Mouse (Mus musculus) heart, embryonic 16.5 days (tissue): ENCODE results near the gene Id1. TPM values are rescaled to one million over a fixed set of nuclear protein-coding genes. Genes with fewer than 3 reads are reported as not detected.

Experiments
- ATAC-seq: fragments of 200-750 bp; cut with Nextera tagmentation; replicated peaks from 2 replicates; pipeline ENCODE4 v1.8.0; 2017; ENCODE audit warnings: moderate number of reproducible peaks; ENCODE audit not compliant: insufficient read depth, low FRiP score; ENCODE audit errors: extremely low read depth
- H3K27ac ChIP-seq: fragments of 300-500 bp; sonication (generic); 2 replicates; pipeline ENCODE4 v1.5.1; 2014; ENCODE audit warnings: mild to moderate bottlenecking, low read length, control low read depth, moderate library complexity
- H3K27me3 ChIP-seq: fragments of 300-500 bp; sonication (generic); 2 replicates; pipeline ENCODE4 v1.6.1; 2014; ENCODE audit warnings: low read length, mixed read lengths; ENCODE audit not compliant: control insufficient read depth, insufficient read depth
- H3K36me3 ChIP-seq: fragments of 300-500 bp; sonication (generic); 2 replicates; pipeline ENCODE4 v1.6.1; 2014; ENCODE audit not compliant: control insufficient read depth, insufficient read depth
- H3K4me1 ChIP-seq: fragments of 300-500 bp; sonication (generic); 2 replicates; pipeline ENCODE4 v1.6.1; 2014; ENCODE audit warnings: low read length, mixed read lengths; ENCODE audit not compliant: control insufficient read depth, insufficient read depth
- H3K4me2 ChIP-seq: fragments of 300-500 bp; sonication (generic); 2 replicates; pipeline ENCODE4 v1.6.1; 2014; ENCODE audit warnings: low read depth, mild to moderate bottlenecking, control low read depth, low read length
- H3K4me3 ChIP-seq: fragments of 300-500 bp; sonication (generic); 2 replicates; pipeline ENCODE4 v1.5.1; 2014; ENCODE audit warnings: mild to moderate bottlenecking, control low read depth, low read length
- H3K9ac ChIP-seq: fragments of 300-500 bp; sonication (generic); 2 replicates; pipeline ENCODE4 v1.6.1; 2014; ENCODE audit warnings: low read length, control low read depth
- H3K9me3 ChIP-seq: fragments of 300-500 bp; sonication (generic); replicated peaks from 2 replicates; pipeline ENCODE4 v1.6.1; 2016; ENCODE audit warnings: low read length; ENCODE audit not compliant: control insufficient read depth
- WGBS: fragments of 180-500 bp; shearing (Covaris S2); extraction: QIAGEN DNeasy Blood & Tissue Kit; methylation state at CpG from one replicate; pipeline ENCODE4 v1.1.7; 2014; 5-methylcytosine and 5-hydroxymethylcytosine counted together
- polyA plus RNA-seq: library from polyadenylated mRNA; unstranded; fragments of >200 nt; fragmentation: Nextera tagmentation; extraction: Ambion mirVana; gene quantifications from 2 replicates; pipeline ENCODE4 v1.2.1, GENCODE M21; 2015

The Id1 gene
- polyA plus RNA-seq, 1 experiment from 2014 or later = 56.3 TPM

DNA sequence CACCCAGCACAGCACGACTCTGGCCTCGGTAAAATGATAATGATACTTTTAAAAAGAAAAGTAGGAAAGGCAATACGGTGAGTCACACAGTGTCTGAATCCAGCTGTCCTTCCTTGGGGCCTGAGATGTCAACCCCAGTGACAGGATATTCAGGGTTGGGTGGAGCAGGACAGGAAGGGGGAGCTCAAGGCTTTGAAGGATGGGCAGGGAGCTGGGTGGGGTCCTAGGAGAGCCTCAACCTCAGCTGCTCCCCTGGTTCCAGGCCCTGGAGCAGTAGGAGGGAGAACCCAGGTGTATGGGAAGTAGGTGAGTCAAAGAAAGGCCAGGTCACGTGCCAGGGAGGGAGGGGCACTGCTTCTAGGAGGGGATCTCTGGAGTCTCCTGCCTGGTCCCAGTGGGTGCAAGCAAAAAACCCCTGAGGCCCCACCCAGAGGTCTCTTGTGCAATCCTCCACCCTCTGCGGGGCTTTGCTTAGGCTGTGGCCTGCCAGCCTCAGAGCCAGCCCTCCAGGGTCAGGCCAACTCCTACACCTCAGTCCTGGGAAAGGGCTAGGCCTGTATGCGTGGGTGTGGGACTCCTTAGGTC lies 9.2 kb upstream of the Id1 start:
- 52% methylated on average over 6 of the region's 6 CpGs for WGBS
- Histone ChIP-seq H3K36me3 (no peaks in the 10 kb centered on the region), H3K4me1 (peaks cover 36% of the 10 kb centered on the region), H3K27ac (peak overlapping the region; percentile 85), H3K9ac (peak overlapping the region; percentile 24; the same call in 1 of the 2 replicates), H3K4me3 (no peak overlapping the region), H3K9me3 (no peaks in the 10 kb centered on the region), H3K4me2 (no peak overlapping the region), H3K27me3 (no peaks in the 10 kb centered on the region)
- ATAC-seq = no peak

GRCm38 (mm10) chr2:152727795-152728510 lies 8.1 kb upstream of the Id1 start:
- Histone ChIP-seq H3K36me3 (no peaks in the 10 kb centered on the region), H3K4me1 (peaks cover 36% of the 10 kb centered on the region), H3K27me3 (no peaks in the 10 kb centered on the region), H3K27ac (peak overlapping the region; percentile 85), H3K9me3 (no peaks in the 10 kb centered on the region), H3K9ac (peak overlapping the region; percentile 6; the same call in 1 of the 2 replicates), H3K4me3 (no peak overlapping the region), H3K4me2 (no peak overlapping the region)
- 78% methylated on average over 14 of the region's 14 CpGs for WGBS
- ATAC-seq = 0 out of 2 replicates have a peak, but pooled peaks have one; percentile 14

DNA sequence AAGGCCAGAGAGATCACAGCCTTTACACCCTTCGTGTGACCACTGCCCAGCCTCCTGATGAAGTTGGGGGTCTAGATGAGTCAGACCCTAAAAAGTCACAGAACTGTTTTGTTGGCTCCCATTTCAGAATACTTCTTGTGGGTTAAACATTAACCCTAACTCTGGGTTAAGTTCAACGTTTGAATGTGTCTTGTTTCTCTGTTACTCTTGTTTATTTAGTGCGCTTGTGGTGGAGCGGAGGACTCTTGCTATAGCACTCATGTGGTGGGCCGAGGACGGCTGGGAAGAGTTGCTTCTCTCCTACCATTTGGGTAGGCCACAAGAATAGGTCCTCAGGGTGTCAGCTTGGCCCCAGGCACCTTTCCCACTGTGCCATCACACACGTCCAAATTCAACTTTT lies 7.5 kb upstream of the Id1 start:
- no peaks in the 10 kb centered on the region for H3K36me3 ChIP-seq
- H3K9me3 ChIP-seq = no peaks in the 10 kb centered on the region
- H3K27ac ChIP-seq = peak overlapping the region; percentile 85
- no peak overlapping the region for H3K4me3 ChIP-seq
- peaks cover 35% of the 10 kb centered on the region for H3K4me1 ChIP-seq
- H3K4me2 ChIP-seq = no peak overlapping the region
- no peaks in the 10 kb centered on the region for H3K27me3 ChIP-seq
- H3K9ac ChIP-seq = no peak overlapping the region
- WGBS = 79% methylated on average over 7 of the region's 7 CpGs
- no peak for ATAC-seq

- Histone ChIP-seq H3K4me1 (peaks cover 30% of the 10 kb centered on the region), H3K4me3 (no peak overlapping the region), H3K4me2 (peak overlapping the region; percentile 17), H3K27me3 (no peaks in the 10 kb centered on the region), H3K9me3 (no peaks in the 10 kb centered on the region), H3K36me3 (no peaks in the 10 kb centered on the region), H3K27ac (peak overlapping the region; percentile 85), H3K9ac (peak overlapping the region; percentile 49; the same call in 1 of the 2 replicates)
- no peak; the same call in 1 of the 2 replicates for ATAC-seq
- 42% methylated on average over 8 of the region's 8 CpGs for WGBS
These were observed 6.9 kb upstream of the Id1 start for GRCm38 (mm10) chr2:152729013-152729635.

- Histone ChIP-seq H3K4me1 (peaks cover 30% of the 10 kb centered on the region), H3K27ac (peak overlapping the region; percentile 85), H3K36me3 (no peaks in the 10 kb centered on the region), H3K27me3 (no peaks in the 10 kb centered on the region), H3K9ac (peak overlapping the region; percentile 49; the same call in 1 of the 2 replicates), H3K4me3 (no peak overlapping the region), H3K4me2 (peak overlapping the region; percentile 17), H3K9me3 (no peaks in the 10 kb centered on the region)
- WGBS = 13% methylated on average over 7 of the region's 7 CpGs
- peak; percentile 87 for ATAC-seq
These were observed 6.4 kb upstream of the Id1 start for GRCm38 (mm10) chr2:152729636-152730020.

GRCm38 (mm10) chr2:152733201-152733600 lies 2.9 kb upstream of the Id1 start:
- H3K4me1 ChIP-seq = peaks cover 31% of the 10 kb centered on the region
- H3K27ac ChIP-seq = no peak overlapping the region
- no peaks in the 10 kb centered on the region for H3K9me3 ChIP-seq
- H3K4me2 ChIP-seq = no peak overlapping the region
- no peak overlapping the region for H3K9ac ChIP-seq
- H3K36me3 ChIP-seq = no peaks in the 10 kb centered on the region
- ATAC-seq = no peak
- no peak overlapping the region for H3K4me3 ChIP-seq
- no peaks in the 10 kb centered on the region for H3K27me3 ChIP-seq
- 88% methylated on average over 2 of the region's 2 CpGs for WGBS

GRCm38 (mm10) chr2:152734501-152734900 lies 1.6 kb upstream of the Id1 start:
- Histone ChIP-seq H3K4me2 (peak overlapping the region; percentile 83), H3K9me3 (no peaks in the 10 kb centered on the region), H3K27ac (peak overlapping the region; percentile 80), H3K9ac (peak overlapping the region; percentile 61), H3K36me3 (no peaks in the 10 kb centered on the region), H3K4me1 (peaks cover 30% of the 10 kb centered on the region), H3K27me3 (no peaks in the 10 kb centered on the region), H3K4me3 (peak overlapping the region; percentile 70)
- WGBS = 20% methylated on average over 10 of the region's 10 CpGs
- ATAC-seq = no peak

DNA sequence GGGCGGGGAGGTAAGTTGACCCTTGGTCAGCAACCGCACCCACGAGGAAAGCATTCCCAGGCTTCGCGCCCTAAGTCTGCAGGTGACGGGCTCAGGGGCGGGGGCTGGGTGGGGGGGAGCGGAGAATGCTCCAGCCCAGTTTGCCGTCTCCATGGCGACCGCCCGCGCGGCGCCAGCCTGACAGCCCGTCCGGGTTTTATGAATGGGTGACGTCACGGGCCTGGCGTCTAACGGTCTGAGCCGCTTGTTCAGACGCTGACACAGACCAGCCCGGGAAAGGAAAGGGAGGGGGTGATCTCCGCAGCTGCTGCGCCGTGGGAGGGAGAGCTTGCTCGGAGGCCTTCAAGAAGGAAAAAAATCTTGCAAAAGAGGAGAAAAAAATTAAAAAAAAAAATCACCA lies 1.1 kb upstream of the Id1 start:
- WGBS = 1% methylated on average over 28 of the region's 28 CpGs
- Histone ChIP-seq H3K4me3 (peak overlapping the region; percentile 70), H3K27me3 (no peaks in the 10 kb centered on the region), H3K36me3 (no peaks in the 10 kb centered on the region), H3K9me3 (no peaks in the 10 kb centered on the region), H3K4me2 (peak overlapping the region; percentile 83), H3K4me1 (peaks cover 30% of the 10 kb centered on the region), H3K27ac (peak overlapping the region; percentile 90), H3K9ac (peak overlapping the region; percentile 61)
- peak; percentile 83 for ATAC-seq

DNA sequence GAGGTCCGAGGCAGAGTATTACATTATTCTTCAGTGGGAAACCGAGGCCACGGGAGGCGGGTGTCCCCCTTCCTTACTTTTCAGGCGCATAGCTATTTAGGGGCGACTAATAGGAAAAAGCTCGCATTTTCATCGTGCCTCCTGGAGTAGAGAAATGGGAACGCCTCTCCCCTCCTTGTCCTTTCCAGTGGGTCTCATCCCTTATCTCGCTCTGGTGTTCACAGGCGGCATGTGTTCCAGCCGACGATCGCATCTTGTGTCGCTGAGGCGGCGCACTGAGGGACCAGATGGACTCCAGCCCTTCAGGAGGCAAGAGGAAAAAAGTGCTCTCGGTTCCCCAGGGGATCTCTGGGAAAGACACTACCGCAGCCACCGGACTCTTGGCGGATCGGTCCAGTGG lies 697 bp downstream of the Id1 start:
- ATAC-seq = no peak
- H3K27ac ChIP-seq = peak overlapping the region; percentile 86
- H3K9ac ChIP-seq = peak overlapping the region; percentile 86
- H3K36me3 ChIP-seq = no peaks in the 10 kb centered on the region
- WGBS = under 1% methylated on average over 22 of the region's 22 CpGs
- peaks cover 31% of the 10 kb centered on the region for H3K4me1 ChIP-seq
- peak overlapping the region; percentile 70 for H3K4me3 ChIP-seq
- no peaks in the 10 kb centered on the region for H3K9me3 ChIP-seq
- no peaks in the 10 kb centered on the region for H3K27me3 ChIP-seq
- peak overlapping the region; percentile 83 for H3K4me2 ChIP-seq
